Mouse (Mus musculus): Measurements from ENCODE around the gene Tob2. TPM values are rescaled to one million over a fixed set of nuclear protein-coding genes. Genes with fewer than 3 reads are reported as not detected.

Gene Tob2
- polyA plus RNA-seq, 1 experiment from 2014 or later = 12.4 TPM

DNA sequence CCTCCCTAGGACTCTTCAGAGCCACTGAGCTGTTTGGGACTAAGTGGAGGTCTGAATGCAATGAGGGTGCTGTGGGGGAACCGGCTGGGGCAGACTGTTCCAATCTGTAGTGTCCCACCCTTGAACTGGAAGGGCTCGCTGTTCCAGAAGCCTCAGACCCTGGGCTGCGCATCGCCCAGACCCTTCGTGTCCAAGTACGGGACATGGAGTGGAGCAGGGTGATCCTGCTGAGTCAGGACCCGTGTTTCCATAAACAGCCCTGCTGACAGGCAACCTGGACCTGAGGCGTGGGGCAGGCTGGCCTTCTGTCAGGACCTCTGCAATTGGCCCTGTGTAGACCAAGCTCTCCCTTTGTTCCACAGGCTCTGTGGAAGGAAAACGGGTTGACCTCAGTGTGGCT lies 11.8 kb downstream of the Tob2 start:
- 88% methylated on average over 9 of the region's 9 CpGs for WGBS
- no peak overlapping the region for H3K4me3 ChIP-seq (ENCODE audit: low read depth, low read length)
- ATAC-seq (ENCODE audit: low read depth) = no peak

DNA sequence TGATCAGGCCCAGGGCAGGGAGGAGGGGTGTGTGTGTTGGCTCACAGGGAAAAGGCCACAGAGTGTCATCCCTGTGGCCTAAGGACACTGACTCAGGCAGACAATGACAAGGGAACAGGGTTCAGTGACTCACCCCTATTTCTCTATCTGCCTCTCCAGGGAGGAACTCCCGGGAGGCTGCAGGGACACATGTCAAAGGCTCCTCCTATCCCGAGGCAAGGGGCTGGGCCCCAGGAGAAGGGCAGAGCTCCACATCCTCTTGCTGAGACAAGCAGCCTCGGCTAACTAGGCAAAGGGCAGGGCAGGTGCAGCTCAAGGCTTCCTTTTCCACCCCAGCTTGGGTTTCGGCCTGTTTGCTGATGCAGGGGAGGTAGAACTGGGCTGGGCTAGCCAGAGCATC lies 12.9 kb downstream of the Tob2 start:
- Histone ChIP-seq H3K4me3 (ENCODE audit: low read depth, low read length) (no peak overlapping the region), H3K4me1 (ENCODE audit: control insufficient read depth, insufficient read depth, low read length) (no peaks in the 10 kb centered on the region), H3K27ac (ENCODE audit: low read depth, low read length) (no peak overlapping the region), H3K9me3 (ENCODE audit: control insufficient read depth, low read length) (no peaks in the 10 kb centered on the region), H3K36me3 (ENCODE audit: control insufficient read depth, insufficient read depth, low read length) (peaks cover 12% of the 10 kb centered on the region), H3K27me3 (ENCODE audit: control insufficient read depth, insufficient read depth, low read length) (no peaks in the 10 kb centered on the region), H3K9ac (replicated peaks; ENCODE audit: low read depth, low read length) (no peak overlapping the region), H3K4me2 (ENCODE audit: low read depth, low read length) (no peak overlapping the region)
- ATAC-seq (ENCODE audit: low read depth) = no peak
- WGBS = 43% methylated on average over 4 of the region's 4 CpGs

More for the DNA sequence above, 11.8 kb downstream of the Tob2 start:
- no peaks in the 10 kb centered on the region for H3K4me1 ChIP-seq (ENCODE audit: control insufficient read depth, insufficient read depth, low read length)
- no peak overlapping the region for H3K9ac ChIP-seq (replicated peaks; ENCODE audit: low read depth, low read length)
- no peak overlapping the region for H3K27ac ChIP-seq (ENCODE audit: low read depth, low read length)
- H3K4me2 ChIP-seq (ENCODE audit: low read depth, low read length) = no peak overlapping the region
- H3K9me3 ChIP-seq (ENCODE audit: control insufficient read depth, low read length) = no peaks in the 10 kb centered on the region
- peaks cover 22% of the 10 kb centered on the region for H3K36me3 ChIP-seq (ENCODE audit: control insufficient read depth, insufficient read depth, low read length)
- H3K27me3 ChIP-seq (ENCODE audit: control insufficient read depth, insufficient read depth, low read length) = no peaks in the 10 kb centered on the region

GRCm38 (mm10) chr15:81845033-81845625 lies 13.5 kb downstream of the Tob2 start:
- H3K9me3 ChIP-seq (ENCODE audit: control insufficient read depth, low read length) = no peaks in the 10 kb centered on the region
- H3K9ac ChIP-seq (replicated peaks; ENCODE audit: low read depth, low read length) = no peak overlapping the region
- no peak overlapping the region for H3K4me2 ChIP-seq (ENCODE audit: low read depth, low read length)
- 71% methylated on average over 5 of the region's 5 CpGs for WGBS
- peaks cover 11% of the 10 kb centered on the region for H3K36me3 ChIP-seq (ENCODE audit: control insufficient read depth, insufficient read depth, low read length)
- H3K4me3 ChIP-seq (ENCODE audit: low read depth, low read length) = no peak overlapping the region
- H3K4me1 ChIP-seq (ENCODE audit: control insufficient read depth, insufficient read depth, low read length) = no peaks in the 10 kb centered on the region
- H3K27me3 ChIP-seq (ENCODE audit: control insufficient read depth, insufficient read depth, low read length) = no peaks in the 10 kb centered on the region
- H3K27ac ChIP-seq (ENCODE audit: low read depth, low read length) = no peak overlapping the region
- no peak for ATAC-seq (ENCODE audit: low read depth)

DNA sequence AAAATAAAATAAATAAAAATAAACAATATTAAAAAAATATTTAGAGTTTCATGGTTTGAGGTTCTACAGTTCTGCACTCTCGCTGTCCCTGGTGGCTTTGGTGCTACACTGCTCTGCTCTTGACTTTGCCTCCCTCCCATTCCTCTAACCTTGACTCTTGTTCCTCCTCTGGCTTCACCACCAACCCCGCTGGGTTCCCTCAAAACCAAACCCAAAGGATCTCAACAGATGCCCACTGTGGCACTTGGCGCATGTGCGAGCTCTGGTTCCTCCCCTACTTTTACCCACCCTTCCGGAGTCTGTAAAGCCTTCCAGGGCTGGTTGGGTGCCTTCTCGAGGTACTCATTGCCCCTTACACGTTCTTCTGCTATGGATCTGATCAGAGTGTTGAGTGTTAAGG lies 16.3 kb downstream of the Tob2 start:
- Histone ChIP-seq H3K9ac (replicated peaks; ENCODE audit: low read depth, low read length) (no peak overlapping the region), H3K27ac (ENCODE audit: low read depth, low read length) (no peak overlapping the region), H3K27me3 (ENCODE audit: control insufficient read depth, insufficient read depth, low read length) (no peaks in the 10 kb centered on the region), H3K9me3 (ENCODE audit: control insufficient read depth, low read length) (no peaks in the 10 kb centered on the region), H3K36me3 (ENCODE audit: control insufficient read depth, insufficient read depth, low read length) (0 out of 2 replicates have a peak, but pooled peaks cover 3% of the 10 kb centered on the region), H3K4me3 (ENCODE audit: low read depth, low read length) (no peak overlapping the region), H3K4me2 (ENCODE audit: low read depth, low read length) (no peak overlapping the region), H3K4me1 (ENCODE audit: control insufficient read depth, insufficient read depth, low read length) (no peaks in the 10 kb centered on the region)
- no peak for ATAC-seq (ENCODE audit: low read depth)
- 86% methylated on average over 7 of the region's 7 CpGs for WGBS

- WGBS = 91% methylated on average over 7 of the region's 7 CpGs
- Histone ChIP-seq H3K4me1 (ENCODE audit: control insufficient read depth, insufficient read depth, low read length) (no peaks in the 10 kb centered on the region), H3K4me2 (ENCODE audit: low read depth, low read length) (no peak overlapping the region), H3K36me3 (ENCODE audit: control insufficient read depth, insufficient read depth, low read length) (no peaks in the 10 kb centered on the region), H3K4me3 (ENCODE audit: low read depth, low read length) (no peak overlapping the region), H3K27ac (ENCODE audit: low read depth, low read length) (no peak overlapping the region), H3K9ac (replicated peaks; ENCODE audit: low read depth, low read length) (no peak overlapping the region), H3K27me3 (ENCODE audit: control insufficient read depth, insufficient read depth, low read length) (no peaks in the 10 kb centered on the region), H3K9me3 (ENCODE audit: control insufficient read depth, low read length) (no peaks in the 10 kb centered on the region)
- ATAC-seq (ENCODE audit: low read depth) = no peak
These were observed 18.3 kb downstream of the Tob2 start for GRCm38 (mm10) chr15:81840306-81840705.

DNA sequence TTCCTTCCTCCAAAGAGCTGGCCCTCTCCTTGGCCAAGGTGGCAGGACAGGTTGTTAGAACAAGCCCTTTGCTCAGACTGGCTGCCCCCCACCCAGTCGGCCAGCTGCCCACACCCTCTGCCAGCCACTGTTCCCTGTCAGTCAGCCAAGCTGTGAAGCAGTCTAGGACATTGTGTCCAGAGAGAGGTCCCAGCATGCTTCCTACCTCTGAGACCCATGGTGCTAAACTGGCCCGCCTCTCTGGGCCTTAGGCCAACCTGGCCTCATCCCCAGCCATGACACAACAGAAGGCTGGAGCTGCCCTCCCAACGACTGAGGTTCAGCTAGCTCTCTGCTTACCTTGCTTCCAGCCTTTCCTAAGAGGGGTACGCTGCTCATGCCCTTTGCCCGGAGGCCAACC lies 19.0 kb downstream of the Tob2 start:
- WGBS = 60% methylated on average over 5 of the region's 5 CpGs
- H3K9ac ChIP-seq (replicated peaks; ENCODE audit: low read depth, low read length) = no peak overlapping the region
- no peaks in the 10 kb centered on the region for H3K27me3 ChIP-seq (ENCODE audit: control insufficient read depth, insufficient read depth, low read length)
- ATAC-seq (ENCODE audit: low read depth) = 0 out of 2 replicates have a peak, but pooled peaks have one; percentile 58
- no peak overlapping the region for H3K4me3 ChIP-seq (ENCODE audit: low read depth, low read length)
- no peaks in the 10 kb centered on the region for H3K4me1 ChIP-seq (ENCODE audit: control insufficient read depth, insufficient read depth, low read length)
- no peaks in the 10 kb centered on the region for H3K9me3 ChIP-seq (ENCODE audit: control insufficient read depth, low read length)
- H3K36me3 ChIP-seq (ENCODE audit: control insufficient read depth, insufficient read depth, low read length) = no peaks in the 10 kb centered on the region
- H3K27ac ChIP-seq (ENCODE audit: low read depth, low read length) = no peak overlapping the region
- H3K4me2 ChIP-seq (ENCODE audit: low read depth, low read length) = no peak overlapping the region

GRCm38 (mm10) chr15:81838554-81839235 lies 19.9 kb downstream of the Tob2 start:
- H3K4me1 ChIP-seq (ENCODE audit: control insufficient read depth, insufficient read depth, low read length) = no peaks in the 10 kb centered on the region
- no peak for ATAC-seq (ENCODE audit: low read depth)
- no peak overlapping the region for H3K27ac ChIP-seq (ENCODE audit: low read depth, low read length)
- no peaks in the 10 kb centered on the region for H3K27me3 ChIP-seq (ENCODE audit: control insufficient read depth, insufficient read depth, low read length)
- H3K4me2 ChIP-seq (ENCODE audit: low read depth, low read length) = no peak overlapping the region
- H3K36me3 ChIP-seq (ENCODE audit: control insufficient read depth, insufficient read depth, low read length) = no peaks in the 10 kb centered on the region
- H3K9me3 ChIP-seq (ENCODE audit: control insufficient read depth, low read length) = no peaks in the 10 kb centered on the region
- H3K9ac ChIP-seq (replicated peaks; ENCODE audit: low read depth, low read length) = no peak overlapping the region
- H3K4me3 ChIP-seq (ENCODE audit: low read depth, low read length) = no peak overlapping the region
- 79% methylated on average over 14 of the region's 14 CpGs for WGBS

DNA sequence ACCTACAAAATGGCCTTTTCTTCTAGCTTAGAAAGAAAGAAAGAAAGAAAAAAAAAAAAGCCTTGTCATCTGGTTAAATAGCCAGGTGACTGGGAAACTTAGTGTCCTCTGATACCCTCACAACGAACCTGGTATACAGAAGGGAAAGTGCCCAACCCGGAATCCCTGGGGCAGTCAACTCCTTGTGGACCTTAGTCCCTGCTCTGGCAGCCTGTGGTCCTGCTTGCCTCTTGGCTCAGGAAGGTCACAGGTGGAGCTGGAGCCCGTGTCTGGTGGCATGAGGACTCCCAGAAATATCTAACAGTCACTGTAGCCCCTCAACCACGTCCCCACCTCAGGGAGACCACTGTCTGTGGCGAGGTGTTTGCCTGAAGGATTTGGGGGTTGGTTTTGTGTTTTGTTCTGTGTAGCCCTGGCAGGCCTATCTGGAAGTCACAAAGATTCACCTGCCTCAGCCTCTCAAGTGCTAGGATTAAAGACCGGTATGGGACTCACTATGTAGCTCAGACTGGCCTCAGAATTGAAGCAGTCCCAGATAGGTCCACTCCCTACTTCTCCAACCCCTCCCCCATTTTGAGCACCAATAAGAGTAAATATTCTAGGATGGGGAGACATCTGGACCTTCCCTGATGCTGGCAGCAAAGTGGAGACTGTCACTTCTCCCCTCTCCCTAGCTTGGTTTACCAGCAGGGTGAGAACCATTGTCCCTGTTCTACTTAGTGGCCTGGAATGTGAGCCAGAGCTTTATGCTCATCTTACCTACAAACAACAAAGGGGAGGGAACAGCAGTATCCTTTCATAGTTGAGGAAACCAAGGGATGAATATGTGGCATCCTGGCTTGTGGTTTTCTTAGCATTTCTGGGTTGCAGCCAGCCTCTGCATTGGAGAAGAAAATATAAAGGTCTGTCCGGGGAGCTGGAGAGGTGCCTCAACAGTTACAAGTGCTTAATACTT lies 21.4 kb downstream of the Tob2 start:
- no peak overlapping the region for H3K27ac ChIP-seq (ENCODE audit: low read depth, low read length)
- H3K4me2 ChIP-seq (ENCODE audit: low read depth, low read length) = no peak overlapping the region
- no peaks in the 10 kb centered on the region for H3K27me3 ChIP-seq (ENCODE audit: control insufficient read depth, insufficient read depth, low read length)
- H3K4me3 ChIP-seq (ENCODE audit: low read depth, low read length) = no peak overlapping the region
- H3K4me1 ChIP-seq (ENCODE audit: control insufficient read depth, insufficient read depth, low read length) = no peaks in the 10 kb centered on the region
- H3K9me3 ChIP-seq (ENCODE audit: control insufficient read depth, low read length) = no peaks in the 10 kb centered on the region
- no peaks in the 10 kb centered on the region for H3K36me3 ChIP-seq (ENCODE audit: control insufficient read depth, insufficient read depth, low read length)
- no peak overlapping the region for H3K9ac ChIP-seq (replicated peaks; ENCODE audit: low read depth, low read length)
- ATAC-seq (ENCODE audit: low read depth) = no peak
- 68% methylated on average over 7 of the region's 7 CpGs for WGBS

All from neural tube, embryonic 14.5 days (tissue).